In the genomic region with DNA sequence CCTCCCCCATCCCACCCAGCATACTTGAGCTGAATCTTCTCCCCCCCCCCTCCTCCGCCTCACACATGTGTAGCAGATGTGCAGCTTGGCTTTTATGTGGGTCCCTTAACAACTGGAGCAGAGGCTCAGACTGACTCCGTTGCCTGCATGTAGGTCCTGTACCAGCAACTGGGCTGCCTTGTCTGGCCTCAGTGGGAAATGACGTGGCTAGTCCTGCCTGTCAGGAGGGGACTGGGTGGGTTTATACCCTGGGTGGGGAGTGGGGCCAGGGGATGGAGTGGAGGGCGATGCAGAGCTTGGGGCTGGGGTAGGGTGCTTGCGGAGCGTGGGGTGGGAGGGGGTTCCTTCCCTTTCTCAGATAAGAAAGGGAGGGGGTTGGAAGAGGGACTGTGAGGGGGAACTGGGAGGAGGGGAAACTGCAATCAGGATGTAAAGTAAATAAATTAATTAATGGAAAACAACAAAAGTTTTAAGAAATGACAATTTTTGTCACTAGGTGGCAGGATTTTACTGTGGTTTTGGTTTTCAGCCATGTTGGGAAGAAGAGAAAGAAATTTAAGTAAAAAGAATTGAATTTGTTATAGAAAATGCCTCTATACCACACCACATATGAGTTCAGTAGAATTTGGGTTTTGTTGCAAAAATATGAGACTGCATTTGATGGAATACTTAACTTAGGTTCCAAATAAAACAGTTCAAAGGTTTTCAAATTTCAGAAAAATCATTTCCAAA, we compare ENCODE assay signal across 11 mouse cellular contexts.
DNase-seq lines count a peak whose midpoint lies in the region; ATAC-seq and TF ChIP-seq lines count a peak whose summit lies in the region.
"Had no signal": no experiment of that assay in that cellular context is flagged by ENCODE, and none has a peak within 500 bp of the region (broad histone marks: within the 10 kb centered on the region; RNA-seq: fewer than 3 reads in every experiment).

No protein-coding gene starts in this region.

- H3K4me3 ChIP-seq in heart, embryonic 13.5 days = no peak overlapping the region
- H3K4me3 ChIP-seq in MEL (ENCODE audit: control insufficient read depth in 1 of 2, insufficient read depth in 1 of 2, low read depth in 2 of 2, low read length in 2 of 2) = no peak overlapping the region
- H3K4me3 ChIP-seq in forebrain, postnatal 0 days (ENCODE audit: low read depth, low read length) = no peak overlapping the region
- H3K4me3 ChIP-seq in midbrain, postnatal 0 days (ENCODE audit: low read depth, low read length) = no peak overlapping the region

- no peak for TF ChIP-seq POLR2A in MEL (IDR thresholded peaks at IDR 0.05; ENCODE audit: control insufficient read depth in 1 of 2, insufficient read depth in 1 of 2, low read depth in 1 of 2, low read length in 2 of 2, poor library complexity in 1 of 2)

- peaks cover 17% of the 10 kb centered on the region for H3K4me1 ChIP-seq in heart, embryonic 13.5 days
- H3K4me1 ChIP-seq in MEL (ENCODE audit: control insufficient read depth in 1 of 2, insufficient read depth in 2 of 2, low read length in 2 of 2) = no peaks in the 10 kb centered on the region
- no peaks in the 10 kb centered on the region for H3K4me1 ChIP-seq in forebrain, postnatal 0 days (ENCODE audit: insufficient read depth)
- H3K4me1 ChIP-seq in midbrain, postnatal 0 days (ENCODE audit: insufficient read depth, low read length) = no peaks in the 10 kb centered on the region

- H3K36me3 ChIP-seq in heart, embryonic 13.5 days = no peaks in the 10 kb centered on the region
- no peaks in the 10 kb centered on the region for H3K36me3 ChIP-seq in MEL (ENCODE audit: control insufficient read depth in 1 of 2, insufficient read depth in 2 of 2, low read length in 2 of 2)
- no peaks in the 10 kb centered on the region for H3K36me3 ChIP-seq in forebrain, postnatal 0 days (ENCODE audit: insufficient read depth)
- H3K36me3 ChIP-seq in midbrain, postnatal 0 days (ENCODE audit: insufficient read depth, low read length) = no peaks in the 10 kb centered on the region
- H3K36me3 ChIP-seq: G1E had no signal

- TF ChIP-seq CTCF in MEL (IDR thresholded peaks at IDR 0.05 in 2 of 3, conservative IDR thresholded peaks at IDR 0.05 in 1 of 3; ENCODE audit: control insufficient read depth in 1 of 3, insufficient read depth in 1 of 3, low read depth in 2 of 3, low read length in 3 of 3, poor library complexity in 1 of 3, severe bottlenecking in 1 of 3) = peak in 1 of 3 experiments; percentile 48; a peak in 2 of 6 replicates
- TF ChIP-seq CTCF in forebrain, postnatal 0 days (IDR thresholded peaks at IDR 0.05; ENCODE audit: low read depth) = peak; percentile 54
- TF ChIP-seq CTCF in midbrain, postnatal 0 days (IDR thresholded peaks at IDR 0.05) = peak; percentile 72

- TF ChIP-seq RAD21 in MEL (IDR thresholded peaks at IDR 0.05; ENCODE audit: low read depth, low read length) = peak; percentile 59

- H3K4me2 ChIP-seq in heart, embryonic 13.5 days = 0 out of 2 replicates have a peak overlapping the region, but pooled peaks have one; percentile 7
- H3K4me2 ChIP-seq in forebrain, postnatal 0 days (ENCODE audit: low read depth) = no peak overlapping the region
- H3K4me2 ChIP-seq in midbrain, postnatal 0 days (ENCODE audit: low read depth, low read length, poor library complexity, severe bottlenecking) = no peak overlapping the region

- H3K9ac ChIP-seq in heart, embryonic 13.5 days = no peak overlapping the region
- no peak overlapping the region for H3K9ac ChIP-seq in MEL (ENCODE audit: control insufficient read depth, low read depth, low read length, poor library complexity, severe bottlenecking)
- H3K9ac ChIP-seq in forebrain, postnatal 0 days = no peak overlapping the region
- H3K9ac ChIP-seq in midbrain, postnatal 0 days (replicated peaks; ENCODE audit: low read length, poor library complexity, severe bottlenecking) = no peak overlapping the region

- H3K27me3 ChIP-seq in heart, embryonic 13.5 days (replicated peaks) = no peaks in the 10 kb centered on the region
- no peaks in the 10 kb centered on the region for H3K27me3 ChIP-seq in MEL (ENCODE audit: control insufficient read depth in 1 of 2, insufficient read depth in 2 of 2, low read length in 2 of 2)
- H3K27me3 ChIP-seq in forebrain, postnatal 0 days (ENCODE audit: insufficient read depth, low read length) = no peaks in the 10 kb centered on the region
- no peaks in the 10 kb centered on the region for H3K27me3 ChIP-seq in midbrain, postnatal 0 days (ENCODE audit: insufficient read depth, low read length)

- no peaks in the 10 kb centered on the region for H3K79me2 ChIP-seq in MEL (ENCODE audit: control insufficient read depth, insufficient read depth, low read length, poor library complexity)

- TF ChIP-seq EP300 in MEL (IDR thresholded peaks at IDR 0.05; ENCODE audit: low read depth in 1 of 2, low read length in 2 of 2) = no peak

- H3K27ac ChIP-seq in heart, embryonic 13.5 days (replicated peaks) = no peak overlapping the region
- H3K27ac ChIP-seq in MEL (ENCODE audit: control insufficient read depth, low read depth, low read length) = no peak overlapping the region
- no peak overlapping the region for H3K27ac ChIP-seq in forebrain, postnatal 0 days (ENCODE audit: low read depth, low read length)
- no peak overlapping the region for H3K27ac ChIP-seq in midbrain, postnatal 0 days (ENCODE audit: low read depth, low read length)

- H3K9me3 ChIP-seq in heart, embryonic 13.5 days = no peaks in the 10 kb centered on the region
- H3K9me3 ChIP-seq in MEL (replicated peaks; ENCODE audit: insufficient read depth, low read length) = no peaks in the 10 kb centered on the region
- no peaks in the 10 kb centered on the region for H3K9me3 ChIP-seq in forebrain, postnatal 0 days (ENCODE audit: low read length)
- no peaks in the 10 kb centered on the region for H3K9me3 ChIP-seq in midbrain, postnatal 0 days (ENCODE audit: low read length)
- H3K9me3 ChIP-seq: G1E had no signal

- 44% methylated on average over 6 of the region's 6 CpGs for WGBS in heart, embryonic 13.5 days
- 57% methylated on average over 6 of the region's 6 CpGs for WGBS in forebrain, postnatal 0 days
- WGBS in midbrain, postnatal 0 days = 65% methylated on average over 6 of the region's 6 CpGs

- DNase-seq in heart, postnatal 14 days = no peak
- DNase-seq in MEL (ENCODE audit: low read depth, low spot score) = peak; percentile 8
- DNase-seq in forebrain, postnatal 0 days = peak; percentile 57
- peak; percentile 65 for DNase-seq in midbrain, postnatal 0 days (ENCODE audit: low spot score)
- no peak for DNase-seq in right cerebral cortex, postnatal 25 days
- no peak for DNase-seq in cerebellum, postnatal 4 days (ENCODE audit: low spot score in 2 of 2)
- DNase-seq in thymus, postnatal 10 days (ENCODE audit: low spot score in 2 of 2) = no peak
- DNase-seq: cerebellum, adult 8-10 months; gastrocnemius, postnatal 36 days had no signal

- peak; percentile 19; the same call in 1 of the 2 replicates for ATAC-seq in heart, embryonic 13.5 days (ENCODE audit: extremely low read depth, insufficient number of reproducible peaks, low FRiP score, low TSS enrichment)
- ATAC-seq in forebrain, postnatal 0 days = 0 out of 2 replicates have a peak, but pooled peaks have one; percentile 42
- ATAC-seq in midbrain, postnatal 0 days (ENCODE audit: low FRiP score) = peak; percentile 66; the same call in 1 of the 2 replicates

- intact Hi-C loops in heart, postnatal 14 days (cut with DNase I) = loop anchor here (5.0 to 10.0 kb wide), 3 partner anchors 918 to 1216 kb away; no protein-coding TSS in a partner anchor

TF ChIP-seq in MEL, 35 proteins besides CTCF, POLR2A, EP300 and RAD21:
- TF ChIP-seq NELFE (IDR thresholded peaks at IDR 0.05; ENCODE audit: low read depth, low read length) (no peak), JUND (IDR thresholded peaks at IDR 0.05; ENCODE audit: low read depth, low read length) (no peak), HCFC1 (IDR thresholded peaks at IDR 0.05; ENCODE audit: low read depth, low read length) (no peak), ETS1 (IDR thresholded peaks at IDR 0.05; ENCODE audit: low read depth, low read length) (no peak), ZMIZ1 (IDR thresholded peaks at IDR 0.05; ENCODE audit: low read depth, low read length) (no peak), SMC3 (IDR thresholded peaks at IDR 0.05; ENCODE audit: low read depth, low read length) (peak; percentile 47), USF1 (IDR thresholded peaks at IDR 0.05; ENCODE audit: low read depth, low read length) (no peak)

Comparison
In these comparisons a context has a peak if more than half of its experiments do, and no peak if none do; other contexts are left out.
1. DNase-seq: peak in MEL (single experiment), forebrain, postnatal 0 days (single experiment) and midbrain, postnatal 0 days (single experiment); none in heart, postnatal 14 days (0 of 2), right cerebral cortex, postnatal 25 days (single experiment), cerebellum, postnatal 4 days (0 of 2) and thymus, postnatal 10 days (0 of 2).
2. Peak in every context shown above with its lines, with median percentiles within 50 percentile points of each other: ATAC-seq.